Mouse (Mus musculus): ENCODE measurements at regions not wholly inside any gene's neighbourhood (a gene's known extent, or its start where the extent isn't known, plus 50 kb on each side); places are given as distances from the start of the nearest gene placed in this dataset.
A peak's percentile ranks its signal among the peaks of the same experiment; 100 is the strongest.

DNA sequence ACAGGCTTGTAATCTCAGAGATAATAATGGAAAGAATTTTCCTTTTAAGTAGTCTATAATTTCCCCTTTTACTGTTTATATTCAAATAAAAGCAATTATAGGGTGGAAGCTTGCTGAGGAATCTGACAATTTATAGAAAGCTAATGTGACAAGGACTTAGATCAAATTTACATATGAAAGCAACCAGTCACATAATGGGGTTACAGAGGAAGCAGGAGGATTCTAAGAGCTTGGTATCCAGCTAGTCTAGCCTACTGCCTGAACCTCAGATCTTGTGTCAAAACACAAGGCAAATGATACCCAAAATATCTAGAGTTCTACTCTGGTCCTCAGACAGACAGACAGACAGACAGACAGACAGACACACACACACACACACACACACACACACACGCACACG is 1519.0 kb upstream of the Dsel start:
- 94% methylated on average over 2 of the region's 2 CpGs for WGBS

DNA sequence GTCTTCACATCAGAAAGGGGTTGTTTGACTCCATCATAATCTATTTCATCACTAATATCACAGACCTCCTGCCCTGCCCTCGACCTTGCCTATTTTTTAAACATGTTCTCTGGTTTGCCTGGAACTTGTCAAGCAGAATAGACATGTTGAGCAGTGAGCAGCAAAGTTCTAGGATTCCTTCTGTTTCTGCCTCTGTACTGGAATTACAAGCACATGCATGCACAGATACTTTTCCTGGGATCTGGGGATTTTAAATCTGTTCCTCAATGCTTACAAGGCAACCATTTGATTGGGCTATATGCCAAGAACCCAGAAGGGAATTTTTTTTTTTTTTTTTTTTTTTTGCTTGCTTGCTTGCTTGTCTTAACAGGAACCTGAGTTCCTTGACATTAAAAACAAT is 1508.0 kb upstream of the Dsel start:
- no peak for ATAC-seq
- Histone ChIP-seq H3K27me3 (ENCODE audit: insufficient read depth, low read length) (no peaks in the 10 kb centered on the region), H3K9ac (replicated peaks; ENCODE audit: low read length) (no peak overlapping the region), H3K4me1 (ENCODE audit: insufficient read depth, low read length) (no peaks in the 10 kb centered on the region), H3K4me3 (ENCODE audit: low read length) (no peak overlapping the region), H3K4me2 (ENCODE audit: low read depth, low read length) (no peak overlapping the region), H3K9me3 (ENCODE audit: low read length) (no peaks in the 10 kb centered on the region), H3K36me3 (ENCODE audit: insufficient read depth, low read length) (no peaks in the 10 kb centered on the region), H3K27ac (no peak overlapping the region)
- WGBS, result 75% methylated on average over 1 of the region's 1 CpGs
- DNase-seq (ENCODE audit: low spot score), result peak; percentile 5
- no peak for TF ChIP-seq CTCF (IDR thresholded peaks at IDR 0.05; ENCODE audit: low read depth)

More for the DNA sequence above, 1519.0 kb upstream of the Dsel start:
- Histone ChIP-seq H3K4me3 (ENCODE audit: low read length) (no peak overlapping the region), H3K27ac (no peak overlapping the region), H3K4me2 (ENCODE audit: low read depth, low read length) (no peak overlapping the region), H3K9ac (replicated peaks; ENCODE audit: low read length) (no peak overlapping the region), H3K27me3 (ENCODE audit: insufficient read depth, low read length) (no peaks in the 10 kb centered on the region), H3K4me1 (ENCODE audit: insufficient read depth, low read length) (no peaks in the 10 kb centered on the region), H3K36me3 (ENCODE audit: insufficient read depth, low read length) (no peaks in the 10 kb centered on the region), H3K9me3 (ENCODE audit: low read length) (no peaks in the 10 kb centered on the region)
- DNase-seq (ENCODE audit: low spot score), result no peak
- no peak for TF ChIP-seq CTCF (IDR thresholded peaks at IDR 0.05; ENCODE audit: low read depth)
- no peak for ATAC-seq

DNA sequence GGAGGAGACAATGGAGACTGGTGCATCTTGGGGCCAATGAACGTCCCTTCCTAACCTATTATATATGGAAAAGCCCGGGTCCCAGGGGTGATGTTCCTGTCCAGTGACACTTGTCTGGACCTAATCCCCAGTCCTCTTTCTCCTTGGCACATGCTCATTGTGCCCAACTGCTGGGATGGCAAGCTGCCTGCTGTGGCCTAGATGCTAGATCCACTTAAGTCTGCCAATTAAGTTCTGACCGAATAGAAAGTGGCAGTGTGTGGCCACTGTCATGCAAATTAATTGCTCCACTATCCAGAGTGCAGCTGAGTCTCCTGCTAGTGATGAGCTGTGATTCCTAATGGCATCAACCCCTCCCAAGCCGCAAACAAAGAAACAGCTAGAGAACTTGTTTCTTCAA is 1493.5 kb upstream of the Dsel start:
- no peak overlapping the region for H3K9ac ChIP-seq (replicated peaks; ENCODE audit: low read length)
- ATAC-seq, result peak; percentile 89
- WGBS, result 17% methylated on average over 4 of the region's 4 CpGs
- peak; percentile 80 for DNase-seq (ENCODE audit: low spot score)
- H3K9me3 ChIP-seq (ENCODE audit: low read length), result no peaks in the 10 kb centered on the region
- no peak overlapping the region for H3K4me2 ChIP-seq (ENCODE audit: low read depth, low read length)
- no peaks in the 10 kb centered on the region for H3K27me3 ChIP-seq (ENCODE audit: insufficient read depth, low read length)
- no peaks in the 10 kb centered on the region; the same call in 1 of the 2 replicates for H3K4me1 ChIP-seq (ENCODE audit: insufficient read depth, low read length)
- no peaks in the 10 kb centered on the region for H3K36me3 ChIP-seq (ENCODE audit: insufficient read depth, low read length)
- H3K27ac ChIP-seq, result no peak overlapping the region
- TF ChIP-seq CTCF (IDR thresholded peaks at IDR 0.05; ENCODE audit: low read depth), result no peak
- no peak overlapping the region for H3K4me3 ChIP-seq (ENCODE audit: low read length)

DNA sequence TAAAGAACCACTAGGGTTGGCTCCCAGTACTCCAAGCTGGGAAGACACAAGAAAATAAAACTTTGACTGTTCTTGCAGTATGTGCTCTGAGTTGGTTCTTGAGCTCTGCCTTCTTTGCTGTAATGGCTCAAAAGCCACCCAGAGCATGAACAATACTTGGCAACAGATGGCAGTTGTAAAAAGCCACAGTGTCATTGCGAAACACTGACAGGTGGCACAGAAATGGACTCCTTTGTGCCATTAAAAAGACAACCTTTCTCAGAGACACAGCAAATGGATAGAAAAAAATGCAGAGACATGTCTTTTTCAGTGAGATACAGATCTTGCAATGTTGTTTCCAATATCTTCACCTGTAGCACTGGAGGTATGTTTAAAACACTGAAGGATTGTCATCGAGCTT is 1443.3 kb upstream of the Dsel start:
- Histone ChIP-seq H3K9ac (replicated peaks; ENCODE audit: low read length) (no peak overlapping the region), H3K27me3 (ENCODE audit: insufficient read depth, low read length) (no peaks in the 10 kb centered on the region), H3K9me3 (ENCODE audit: low read length) (no peaks in the 10 kb centered on the region), H3K4me1 (ENCODE audit: insufficient read depth, low read length) (no peaks in the 10 kb centered on the region), H3K27ac (no peak overlapping the region), H3K36me3 (ENCODE audit: insufficient read depth, low read length) (no peaks in the 10 kb centered on the region), H3K4me2 (ENCODE audit: low read depth, low read length) (no peak overlapping the region), H3K4me3 (ENCODE audit: low read length) (no peak overlapping the region)
- DNase-seq (ENCODE audit: low spot score), result no peak
- WGBS, result 81% methylated on average over 2 of the region's 2 CpGs
- TF ChIP-seq CTCF (IDR thresholded peaks at IDR 0.05; ENCODE audit: low read depth), result no peak
- ATAC-seq, result no peak

DNA sequence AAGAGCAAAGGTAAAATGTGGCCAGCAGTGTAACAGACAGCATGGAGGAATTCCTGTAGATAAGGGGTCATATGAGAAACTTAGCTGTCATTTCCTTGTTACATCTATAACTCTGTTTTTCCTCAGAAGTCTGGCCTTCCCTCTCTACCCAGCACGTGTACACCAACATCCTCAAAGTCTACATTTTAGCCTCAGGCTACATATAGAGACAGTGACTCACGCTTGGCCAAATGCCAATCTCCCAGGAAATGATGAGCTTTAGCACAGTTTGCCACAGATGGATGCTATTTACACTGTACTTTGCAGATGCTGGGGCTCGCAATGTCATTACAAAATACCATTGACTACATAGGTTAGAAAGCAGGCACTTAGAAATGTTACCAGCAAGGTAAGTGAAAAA is 1433.1 kb upstream of the Dsel start:
- WGBS, result 50% methylated on average over 3 of the region's 3 CpGs
- no peak for TF ChIP-seq CTCF (IDR thresholded peaks at IDR 0.05; ENCODE audit: low read depth)
- Histone ChIP-seq H3K9me3 (ENCODE audit: low read length) (0 out of 2 replicates have a peak, but pooled peaks cover 2% of the 10 kb centered on the region), H3K4me3 (ENCODE audit: low read length) (no peak overlapping the region), H3K4me2 (ENCODE audit: low read depth, low read length) (no peak overlapping the region), H3K4me1 (ENCODE audit: insufficient read depth, low read length) (no peaks in the 10 kb centered on the region), H3K27ac (no peak overlapping the region), H3K9ac (replicated peaks; ENCODE audit: low read length) (no peak overlapping the region), H3K27me3 (ENCODE audit: insufficient read depth, low read length) (no peaks in the 10 kb centered on the region), H3K36me3 (ENCODE audit: insufficient read depth, low read length) (no peaks in the 10 kb centered on the region)
- DNase-seq (ENCODE audit: low spot score), result peak; percentile 69
- 0 out of 2 replicates have a peak, but pooled peaks have one; percentile 40 for ATAC-seq

DNA sequence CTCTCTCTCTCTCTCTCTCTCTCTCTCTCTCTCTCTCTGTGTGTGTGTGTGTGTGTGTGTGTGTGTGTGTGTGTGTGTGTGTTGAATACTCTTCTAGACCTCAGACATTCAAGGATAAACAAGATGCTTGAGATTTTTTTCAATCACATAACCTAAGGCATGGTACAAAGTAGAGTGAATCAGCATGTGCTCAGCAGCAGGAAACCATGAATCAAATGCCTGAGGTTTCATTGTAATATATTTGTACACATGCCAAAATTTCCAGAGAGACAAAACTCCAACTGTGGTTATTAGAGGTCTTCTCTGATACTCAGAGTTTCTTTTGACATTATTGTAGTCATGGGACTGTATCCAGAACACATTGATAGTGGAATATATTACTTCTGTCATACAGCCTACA is 1423.5 kb upstream of the Dsel start:
- H3K36me3 ChIP-seq (ENCODE audit: insufficient read depth, low read length), result no peaks in the 10 kb centered on the region
- H3K4me3 ChIP-seq (ENCODE audit: low read length), result no peak overlapping the region
- H3K4me2 ChIP-seq (ENCODE audit: low read depth, low read length), result no peak overlapping the region
- no peak overlapping the region for H3K27ac ChIP-seq
- no peak overlapping the region for H3K9ac ChIP-seq (replicated peaks; ENCODE audit: low read length)
- ATAC-seq (no peak), DNase-seq (ENCODE audit: low spot score) (no peak)
- no peaks in the 10 kb centered on the region for H3K27me3 ChIP-seq (ENCODE audit: insufficient read depth, low read length)
- no peak for TF ChIP-seq CTCF (IDR thresholded peaks at IDR 0.05; ENCODE audit: low read depth)
- H3K9me3 ChIP-seq (ENCODE audit: low read length), result 0 out of 2 replicates have a peak, but pooled peaks cover 1% of the 10 kb centered on the region
- H3K4me1 ChIP-seq (ENCODE audit: insufficient read depth, low read length), result no peaks in the 10 kb centered on the region

DNA sequence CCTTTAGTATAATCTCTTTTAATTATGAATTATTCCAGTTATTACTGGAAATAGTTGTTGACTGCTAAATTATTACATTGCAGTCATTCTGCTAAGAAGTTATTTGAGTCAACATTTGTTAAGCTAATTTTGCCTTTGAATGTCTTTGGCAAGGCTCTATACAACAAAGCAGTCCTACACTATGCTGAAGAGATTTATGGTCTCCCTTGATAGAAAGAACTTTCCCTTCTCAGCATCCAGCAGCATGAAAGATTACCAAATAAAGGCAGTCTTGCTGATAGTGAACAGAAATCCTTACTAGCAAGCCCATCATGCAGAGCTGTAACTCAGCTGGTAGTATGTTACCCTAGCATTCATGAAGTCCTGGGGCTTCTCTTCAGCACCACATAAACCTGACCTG is 1419.4 kb upstream of the Dsel start:
- no peaks in the 10 kb centered on the region for H3K36me3 ChIP-seq (ENCODE audit: insufficient read depth, low read length)
- H3K27me3 ChIP-seq (ENCODE audit: insufficient read depth, low read length), result no peaks in the 10 kb centered on the region
- DNase-seq (ENCODE audit: low spot score), result no peak
- H3K4me3 ChIP-seq (ENCODE audit: low read length), result no peak overlapping the region
- no peak overlapping the region for H3K27ac ChIP-seq
- ATAC-seq, result no peak
- no peaks in the 10 kb centered on the region for H3K4me1 ChIP-seq (ENCODE audit: insufficient read depth, low read length)
- H3K9me3 ChIP-seq (ENCODE audit: low read length), result no peaks in the 10 kb centered on the region
- no peak overlapping the region for H3K9ac ChIP-seq (replicated peaks; ENCODE audit: low read length)
- no peak overlapping the region for H3K4me2 ChIP-seq (ENCODE audit: low read depth, low read length)
- no peak for TF ChIP-seq CTCF (IDR thresholded peaks at IDR 0.05; ENCODE audit: low read depth)
